Mouse (Mus musculus) lung, postnatal 4 days (tissue): ENCODE results near the gene Olfr857.
"Not testable (repeated sequence)": the region's sequence is repeated elsewhere in the genome, so short reads cannot be mapped to it uniquely, and the experiment has no call there.

Experiments used
- DNase-seq, 2 experiments: peaks; one replicate each; pipeline ENCODE4 v3.0.0; 2021

Olfr857 gene

DNA sequence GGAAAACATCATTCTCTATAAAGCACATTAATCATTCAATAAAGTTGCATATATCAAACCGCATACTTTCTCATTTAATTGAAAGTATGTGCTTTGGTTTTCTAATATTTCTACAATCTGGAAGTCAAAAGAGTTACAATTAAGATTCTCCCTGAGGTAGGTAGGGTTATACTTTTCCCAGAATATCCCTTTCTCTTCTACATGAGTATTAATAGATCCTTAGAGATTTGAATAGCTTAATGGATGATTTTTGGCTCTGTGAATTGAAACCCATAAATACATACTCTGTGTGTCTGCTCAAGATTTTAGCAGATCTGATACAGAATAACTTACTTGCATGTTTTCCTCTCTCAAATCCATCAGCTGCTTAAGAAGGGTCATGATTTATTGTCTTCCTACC, at the start of gene Olfr857:
Gene Olfr857, plus strand, starts transcription at position 301 of the 400 bp plus-strand sequence.
- DNase-seq = no peak

DNA sequence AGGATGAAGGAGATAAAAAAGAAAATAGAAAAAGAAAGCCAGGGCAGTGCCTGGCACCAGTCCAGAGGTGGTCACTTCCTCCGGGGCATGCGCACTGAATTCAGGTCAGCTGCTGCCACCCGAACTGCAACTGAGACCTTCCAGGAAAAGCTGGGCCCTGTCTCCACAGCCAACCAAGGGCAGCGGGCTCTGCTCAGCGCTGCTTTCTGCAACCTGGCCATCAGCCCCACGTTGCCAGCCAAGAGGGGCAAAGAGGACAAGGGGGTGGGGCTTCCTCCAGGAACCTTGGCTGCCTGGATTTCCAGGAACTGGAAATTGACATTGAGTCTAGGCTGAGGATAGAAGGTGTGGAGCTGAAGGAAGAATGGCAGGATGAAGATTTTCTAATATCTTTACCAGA, 19.0 kb upstream of the Olfr857 start:
- DNase-seq = no peak

DNA sequence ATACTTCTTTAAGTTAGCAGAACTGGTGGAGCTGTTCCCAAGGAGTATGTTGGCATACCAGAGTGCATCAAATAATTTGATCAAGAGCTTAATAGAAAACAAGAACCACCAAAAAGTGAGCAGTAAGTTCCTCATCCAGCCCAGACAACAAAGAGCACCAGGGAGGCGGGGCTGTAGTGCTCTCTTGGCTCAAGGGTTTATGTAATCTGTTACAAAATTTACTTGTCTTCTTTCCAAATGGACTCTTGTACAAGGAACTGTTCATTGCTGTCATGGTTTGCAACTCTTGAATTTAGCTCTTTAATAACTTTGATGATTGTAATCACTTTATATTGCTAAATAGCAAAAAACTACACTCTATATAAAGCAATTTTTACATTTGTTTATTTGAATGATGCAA, 17.8 kb upstream of the Olfr857 start:
- DNase-seq = no peak

DNA sequence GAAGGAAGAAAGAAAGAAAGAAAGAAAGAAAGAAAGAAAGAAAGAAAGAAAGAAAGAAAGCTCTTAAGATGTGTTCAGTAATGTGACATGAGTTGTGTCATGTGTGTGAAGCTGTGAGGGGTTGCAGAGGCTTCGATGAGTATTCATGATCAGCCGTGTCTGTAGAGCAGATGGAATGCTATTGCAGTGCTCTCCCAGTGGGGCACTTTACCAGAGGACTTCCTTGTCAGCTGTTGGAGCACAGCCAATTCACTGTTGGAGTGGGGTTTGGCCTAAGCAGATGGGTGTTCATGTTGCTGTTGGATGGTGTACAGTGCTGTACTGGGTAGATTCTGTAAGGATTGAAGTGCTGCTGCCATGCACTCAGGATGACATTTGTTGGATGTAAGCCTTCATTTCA, 16.8 kb upstream of the Olfr857 start:
- DNase-seq = no peak

DNA sequence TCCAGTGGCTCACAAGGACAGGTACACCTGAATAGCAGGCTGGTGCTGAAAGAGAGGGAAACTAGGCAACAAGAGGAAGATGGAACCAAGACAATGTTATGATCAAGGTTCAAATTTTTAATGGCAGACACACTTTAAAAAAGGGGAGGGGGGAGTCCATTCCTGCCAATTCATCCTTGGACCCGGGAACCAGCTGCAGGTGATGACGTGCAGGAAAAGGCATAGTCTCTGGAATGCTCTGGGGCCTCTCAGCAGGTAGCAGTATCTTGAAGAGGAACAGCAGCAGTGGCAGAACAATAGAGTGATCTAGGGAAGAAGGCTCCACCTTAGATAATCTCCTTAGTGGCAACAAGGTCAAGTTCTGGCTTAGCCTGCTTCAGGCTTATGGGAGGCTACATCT, 14.9 kb upstream of the Olfr857 start:
- not testable (repeated sequence) for DNase-seq

DNA sequence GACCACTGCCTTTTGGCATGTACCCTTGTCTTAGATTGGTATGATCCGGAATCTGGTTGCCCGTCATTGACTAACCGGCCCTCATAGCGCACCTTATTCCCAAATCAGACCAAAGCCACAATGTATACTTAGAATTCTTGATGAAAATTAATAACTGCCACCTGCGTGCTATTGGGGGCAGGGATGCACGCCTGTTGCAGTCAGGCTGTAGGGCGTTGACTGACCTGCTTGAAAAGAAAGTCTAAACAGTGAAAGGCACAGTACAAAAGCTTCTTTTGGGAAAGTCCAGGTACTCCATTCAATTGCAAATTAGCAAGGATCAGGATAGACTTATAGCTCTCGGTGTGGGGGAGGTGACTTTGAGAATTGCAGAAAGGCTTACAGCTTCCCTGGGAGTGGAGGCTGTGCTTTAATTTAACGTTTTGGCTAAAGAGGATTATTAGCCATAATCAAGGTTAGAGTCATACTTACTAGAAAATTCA, 14.3 kb upstream of the Olfr857 start:
- DNase-seq = not testable (repeated sequence)

DNA sequence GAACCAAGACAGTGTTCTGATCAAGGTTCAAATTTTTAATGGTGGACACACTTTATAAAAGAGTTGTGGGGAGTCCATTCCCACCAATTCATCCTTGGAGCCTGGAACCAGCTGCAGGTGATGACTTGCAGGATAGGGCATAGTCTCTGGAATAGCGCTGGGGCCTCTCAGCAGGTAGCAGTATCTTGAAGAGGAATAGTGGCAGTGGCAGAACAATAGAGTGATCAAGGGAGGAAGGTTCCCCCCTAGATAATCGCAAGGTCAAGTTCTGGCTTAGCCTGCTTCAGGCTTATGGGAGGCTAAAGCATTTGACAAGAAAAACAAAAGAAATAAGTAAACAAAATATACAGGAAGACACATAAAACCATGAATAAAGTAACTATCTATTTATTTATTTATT, 4.7 kb upstream of the Olfr857 start:
- DNase-seq = not testable (repeated sequence)
